In genomic region chr11:72029143-72029542, GRCm38 (mm10) we compare ENCODE assay signal across 7 mouse cellular contexts. TPM values are rescaled to one million over a fixed set of nuclear protein-coding genes. Genes with fewer than 3 reads are reported as not detected.
DNase-seq lines count a peak whose midpoint lies in the region; ATAC-seq lines count a peak whose summit lies in the region.

No protein-coding gene starts in this region.

- no peak overlapping the region for H3K27ac ChIP-seq in intestine, embryonic 16.5 days (ENCODE audit: low read length)
- no peak overlapping the region for H3K27ac ChIP-seq in neural tube, embryonic 11.5 days (ENCODE audit: low read depth, low read length)

- no peak overlapping the region for H3K9ac ChIP-seq in intestine, embryonic 16.5 days (ENCODE audit: low read depth, low read length)
- no peak overlapping the region; the same call in 1 of the 2 replicates for H3K9ac ChIP-seq in neural tube, embryonic 11.5 days (ENCODE audit: low read length)

- H3K4me2 ChIP-seq in intestine, embryonic 16.5 days (ENCODE audit: low read depth, low read length): no peak overlapping the region
- peak overlapping the region; percentile 9; the same call in 1 of the 2 replicates for H3K4me2 ChIP-seq in neural tube, embryonic 11.5 days (ENCODE audit: low read depth)

- ATAC-seq in intestine, embryonic 16.5 days: 0 out of 2 replicates have a peak, but pooled peaks have one; percentile 28
- ATAC-seq in neural tube, embryonic 11.5 days (ENCODE audit: insufficient read depth, low FRiP score, low TSS enrichment): no peak
- ATAC-seq in CD4-positive, CD25-positive, alpha-beta regulatory T cell, adult 4 months: no peak

- H3K9me3 ChIP-seq in intestine, embryonic 16.5 days (ENCODE audit: control insufficient read depth, low read length): no peaks in the 10 kb centered on the region
- no peaks in the 10 kb centered on the region for H3K9me3 ChIP-seq in neural tube, embryonic 11.5 days (ENCODE audit: control insufficient read depth, low read length)

- no peaks in the 10 kb centered on the region for H3K4me1 ChIP-seq in intestine, embryonic 16.5 days (ENCODE audit: control insufficient read depth, insufficient read depth, low read length)
- no peaks in the 10 kb centered on the region for H3K4me1 ChIP-seq in neural tube, embryonic 11.5 days (ENCODE audit: control insufficient read depth, insufficient read depth, low read length)

- no peak overlapping the region for H3K4me3 ChIP-seq in intestine, embryonic 16.5 days (ENCODE audit: low read length)
- H3K4me3 ChIP-seq in neural tube, embryonic 11.5 days (ENCODE audit: low read depth, low read length): no peak overlapping the region

- peaks cover 3% of the 10 kb centered on the region; the same call in 1 of the 2 replicates for H3K27me3 ChIP-seq in intestine, embryonic 16.5 days (replicated peaks; ENCODE audit: control insufficient read depth, insufficient read depth, low read length)
- H3K27me3 ChIP-seq in neural tube, embryonic 11.5 days (ENCODE audit: control insufficient read depth, insufficient read depth, low read length): 0 out of 2 replicates have a peak, but pooled peaks cover 2% of the 10 kb centered on the region

- DNase-seq in layer of hippocampus, adult 11-12 months (ENCODE audit: low spot score): peak; percentile 37
- DNase-seq in layer of hippocampus, adult 9-11 months: no peak
- DNase-seq in Muller cell, postnatal 12 days (ENCODE audit: inconsistent ontology term): peak; percentile 40
- peak; percentile 77 for DNase-seq in embryo, embryonic 10 days (ENCODE audit: low spot score)
- DNase-seq in neural tube, embryonic 11.5 days (ENCODE audit: low spot score): peak; percentile 65

- H3K36me3 ChIP-seq in intestine, embryonic 16.5 days (ENCODE audit: control insufficient read depth, insufficient read depth, low read length): no peaks in the 10 kb centered on the region
- H3K36me3 ChIP-seq in neural tube, embryonic 11.5 days (ENCODE audit: control insufficient read depth, insufficient read depth, low read length): no peaks in the 10 kb centered on the region

- 21% methylated on average over 23 of the region's 23 CpGs for WGBS in intestine, embryonic 16.5 days
- WGBS in neural tube, embryonic 11.5 days: 18% methylated on average over 23 of the region's 23 CpGs

RNA-seq across cellular contexts. Expression of gene Aipl1, which starts 8.2 kb away (rescaled TPM):
- 0.29 TPM in 2 replicates for polyA plus RNA-seq in intestine, embryonic 16.5 days (2015; fragmentation: Nextera tagmentation; extraction: Ambion mirVana)
- polyA plus RNA-seq in neural tube, embryonic 11.5 days (2014; fragmentation: Nextera tagmentation; extraction: Ambion mirVana): 0.09 and 0.23 TPM in 2 replicates
- polyA plus RNA-seq in CD4-positive, CD25-positive, alpha-beta regulatory T cell, adult 4 months (2017; shearing (Covaris generic)): not detected

RNA-seq across cellular contexts. Expression of gene Pimreg, which starts 12.7 kb away (rescaled TPM):
- 61.4 and 76.9 TPM in 2 replicates for polyA plus RNA-seq in intestine, embryonic 16.5 days (2015; fragmentation: Nextera tagmentation; extraction: Ambion mirVana)
- 158 and 169 TPM in 2 replicates for polyA plus RNA-seq in neural tube, embryonic 11.5 days (2014; fragmentation: Nextera tagmentation; extraction: Ambion mirVana)
- 1 to 10 TPM; 1.8 to 5.1 TPM for polyA plus RNA-seq in CD4-positive, CD25-positive, alpha-beta regulatory T cell, adult 4 months (2017; shearing (Covaris generic))

Comparison
In these comparisons a context has a peak if more than half of its experiments do, and no peak if none do; other contexts are left out.
1. RNA of gene Pimreg, which starts 12.7 kb away (polyA plus RNA-seq): 158 to 169 TPM in neural tube, embryonic 11.5 days and 61.4 to 76.9 TPM in intestine, embryonic 16.5 days; 1.8 to 5.1 TPM in CD4-positive, CD25-positive, alpha-beta regulatory T cell, adult 4 months; every median in the first group is over 10 times any median in the second.